Comparison of ENCODE assay signal across 8 mouse cellular contexts in the genomic region with DNA sequence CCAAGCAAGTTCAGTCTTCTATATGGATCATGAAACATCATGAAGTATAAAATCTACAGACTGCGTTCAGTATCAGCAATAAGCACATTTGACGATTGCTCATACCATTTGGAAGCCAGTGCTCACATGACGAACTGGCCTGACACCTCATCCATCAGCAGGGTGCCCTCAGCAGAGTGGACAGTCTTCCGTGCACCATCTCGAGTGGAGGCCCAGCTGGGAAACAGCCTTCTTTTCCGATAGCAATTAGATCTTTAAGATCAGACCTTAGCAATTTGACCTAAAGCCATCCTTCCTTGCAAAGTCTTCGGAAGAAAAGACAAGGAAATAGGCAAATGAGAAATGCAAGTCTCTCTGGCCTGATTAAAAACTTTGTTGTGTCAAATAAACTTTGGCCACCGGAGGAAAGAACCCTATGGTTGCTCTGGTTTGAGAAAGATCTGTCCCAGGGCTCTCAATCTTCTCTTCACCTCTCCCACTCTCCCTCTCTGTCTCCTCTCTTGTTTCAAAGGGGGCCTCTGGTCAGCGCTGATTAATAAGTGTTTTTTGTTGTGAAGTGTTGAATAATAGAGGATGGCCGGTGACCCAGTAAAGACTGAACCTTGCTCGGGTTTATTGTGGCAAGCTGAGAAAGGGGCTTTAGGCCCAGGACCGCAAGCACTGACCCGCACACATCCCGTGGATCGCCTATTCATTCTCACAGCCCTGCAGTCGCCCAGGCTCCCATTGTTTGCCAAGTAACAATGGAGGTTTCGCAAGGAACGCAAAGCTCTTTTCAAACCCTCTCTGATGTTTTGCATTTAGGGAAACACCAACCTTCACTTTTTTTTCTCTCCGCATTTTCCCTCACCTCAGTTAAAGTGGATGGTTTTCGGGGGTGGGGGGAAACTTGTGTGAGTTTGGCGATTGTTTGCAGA.
DNase-seq lines count a peak whose midpoint lies in the region; ATAC-seq lines count a peak whose summit lies in the region.

No protein-coding gene starts in this region.

- peaks cover 53% of the 10 kb centered on the region for H3K27me3 ChIP-seq in liver, embryonic 11.5 days (replicated peaks; ENCODE audit: control insufficient read depth, insufficient read depth, low read length)
- H3K27me3 ChIP-seq in embryonic facial prominence, embryonic 10.5 days (replicated peaks; ENCODE audit: low read depth, poor library complexity, severe bottlenecking), result peaks cover 71% of the 10 kb centered on the region
- H3K27me3 ChIP-seq in limb, embryonic 11.5 days (ENCODE audit: control insufficient read depth, insufficient read depth, low read length), result peaks cover 40% of the 10 kb centered on the region

- H3K36me3 ChIP-seq in liver, embryonic 11.5 days (ENCODE audit: control insufficient read depth, insufficient read depth, low read length), result no peaks in the 10 kb centered on the region
- no peaks in the 10 kb centered on the region for H3K36me3 ChIP-seq in embryonic facial prominence, embryonic 10.5 days (replicated peaks)
- H3K36me3 ChIP-seq in limb, embryonic 11.5 days (ENCODE audit: control insufficient read depth, insufficient read depth, low read length), result no peaks in the 10 kb centered on the region

- H3K4me1 ChIP-seq in liver, embryonic 11.5 days (replicated peaks; ENCODE audit: control insufficient read depth, insufficient read depth, low read length), result peaks cover 4% of the 10 kb centered on the region; the same call in 1 of the 2 replicates
- peaks cover 12% of the 10 kb centered on the region for H3K4me1 ChIP-seq in embryonic facial prominence, embryonic 10.5 days
- H3K4me1 ChIP-seq in limb, embryonic 11.5 days (ENCODE audit: control insufficient read depth, insufficient read depth, low read length), result peaks cover 4% of the 10 kb centered on the region; the same call in 1 of the 2 replicates

- no peak overlapping the region for H3K9ac ChIP-seq in liver, embryonic 11.5 days (ENCODE audit: low read depth, low read length)
- no peak overlapping the region; the same call in 1 of the 2 replicates for H3K9ac ChIP-seq in limb, embryonic 11.5 days (ENCODE audit: low read length)

- peak overlapping the region; percentile 43 for H3K4me3 ChIP-seq in liver, embryonic 11.5 days (ENCODE audit: low read depth, low read length)
- H3K4me3 ChIP-seq in embryonic facial prominence, embryonic 10.5 days, result peak overlapping the region; percentile 62
- no peak overlapping the region for H3K4me3 ChIP-seq in limb, embryonic 11.5 days (ENCODE audit: low read depth, low read length)

- no peak overlapping the region for H3K27ac ChIP-seq in liver, embryonic 11.5 days (ENCODE audit: low read depth, low read length)
- H3K27ac ChIP-seq in embryonic facial prominence, embryonic 10.5 days (replicated peaks), result peak overlapping the region; percentile 90
- H3K27ac ChIP-seq in limb, embryonic 11.5 days (replicated peaks; ENCODE audit: low read depth, low read length), result no peak overlapping the region

- DNase-seq in liver, embryonic 11.5 days (ENCODE audit: low spot score), result no peak
- no peak for DNase-seq in liver
- peak; percentile 63 for DNase-seq in embryonic facial prominence, embryonic 10.5 days (ENCODE audit: low spot score)
- DNase-seq in limb, embryonic 11.5 days (ENCODE audit: low spot score), result peak; percentile 47
- DNase-seq in retina, postnatal 1 day, result peak; percentile 94
- DNase-seq in frontal cortex, postnatal 10 days (ENCODE audit: low spot score in 2 of 2), result no peak
- DNase-seq in left cerebral cortex, postnatal 14 days (ENCODE audit: low spot score in 2 of 2), result no peak

- 9% methylated on average over 21 of the region's 21 CpGs for WGBS in liver, embryonic 11.5 days
- 2% methylated on average over 21 of the region's 21 CpGs for WGBS in embryonic facial prominence, embryonic 10.5 days
- 3% methylated on average over 21 of the region's 21 CpGs for WGBS in limb, embryonic 11.5 days

- peak overlapping the region; percentile 63 for H3K4me2 ChIP-seq in liver, embryonic 11.5 days
- H3K4me2 ChIP-seq in limb, embryonic 11.5 days (ENCODE audit: low read depth, severe bottlenecking), result peak overlapping the region; percentile 57; the same call in 1 of the 2 replicates

- ATAC-seq in liver, embryonic 11.5 days (replicated peaks; ENCODE audit: low FRiP score), result no peak
- ATAC-seq in limb, embryonic 11.5 days (ENCODE audit: insufficient number of reproducible peaks, low FRiP score, low TSS enrichment, low read depth), result no peak
- ATAC-seq in inflammation-experienced regulatory T-cells, adult 6 months, result no peak

- intact Hi-C loops in left cerebral cortex, postnatal 14 days (cut with DNase I), result loop anchor here (5.0 kb wide), 3 partner anchors 163 to 848 kb away; no protein-coding TSS in a partner anchor

- H3K9me3 ChIP-seq in liver, embryonic 11.5 days (ENCODE audit: control insufficient read depth, low read length), result no peaks in the 10 kb centered on the region
- no peaks in the 10 kb centered on the region for H3K9me3 ChIP-seq in embryonic facial prominence, embryonic 10.5 days
- no peaks in the 10 kb centered on the region for H3K9me3 ChIP-seq in limb, embryonic 11.5 days (ENCODE audit: control insufficient read depth, low read length)

Comparison
In these comparisons a context has a peak if more than half of its experiments do, and no peak if none do; other contexts are left out.
1. DNase-seq: peak in embryonic facial prominence, embryonic 10.5 days (single experiment), limb, embryonic 11.5 days (single experiment) and retina, postnatal 1 day (single experiment); none in liver, embryonic 11.5 days (single experiment), liver (single experiment), frontal cortex, postnatal 10 days (0 of 2) and left cerebral cortex, postnatal 14 days (0 of 2).